Mouse (Mus musculus): ENCODE measurements around the gene Gm21992.
A peak's percentile ranks its signal among the peaks of the same experiment; 100 is the strongest.

Gm21992 gene

DNA sequence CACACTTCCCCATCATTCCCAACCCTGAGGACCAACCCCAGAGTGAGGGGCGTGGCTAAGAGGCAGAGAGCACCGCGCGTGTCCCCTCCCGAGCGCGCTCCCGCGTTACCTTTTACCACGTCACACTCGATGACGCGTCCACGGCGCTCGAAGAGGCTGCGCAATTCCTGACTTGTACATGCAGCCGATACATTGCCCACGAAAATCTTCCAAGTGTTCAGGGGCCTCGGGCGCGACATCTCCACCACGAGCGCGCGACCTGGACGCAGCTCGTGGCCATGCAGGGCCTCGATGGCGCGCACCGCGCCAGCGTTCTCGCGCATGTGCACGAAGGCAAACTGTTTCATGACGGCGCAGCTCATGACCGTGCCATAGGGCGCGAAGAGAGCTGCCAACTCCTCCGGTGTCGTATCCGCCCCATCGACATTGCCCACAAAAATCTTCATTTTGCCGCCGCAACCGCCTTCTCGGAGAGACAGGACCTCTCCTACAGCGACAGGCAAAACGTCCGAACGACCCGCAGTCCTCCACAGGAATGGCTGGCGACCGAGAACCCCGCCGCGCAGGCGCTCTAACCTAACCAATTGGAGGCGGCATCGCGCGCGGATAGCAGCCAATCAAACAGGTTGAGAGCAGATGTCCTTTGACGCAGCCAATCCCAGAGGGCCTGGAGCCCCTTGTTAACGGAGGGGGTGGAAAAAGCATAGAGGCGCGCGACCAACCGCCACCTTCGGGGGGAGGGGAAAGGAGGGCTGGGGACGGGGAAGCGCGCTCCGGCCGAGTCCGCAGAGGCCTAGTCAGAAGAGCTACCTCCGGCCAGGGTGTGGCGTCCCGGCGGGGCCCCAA lies at the start of gene Gm21992, which contains the start of gene Rbm14:
Gene Gm21992, minus strand, starts transcription at position 550 of the 846 bp plus-strand sequence.
Gene Rbm14, minus strand, starts transcription at position 572 of the 846 bp plus-strand sequence.
- peak; percentile 99 for DNase-seq

DNA sequence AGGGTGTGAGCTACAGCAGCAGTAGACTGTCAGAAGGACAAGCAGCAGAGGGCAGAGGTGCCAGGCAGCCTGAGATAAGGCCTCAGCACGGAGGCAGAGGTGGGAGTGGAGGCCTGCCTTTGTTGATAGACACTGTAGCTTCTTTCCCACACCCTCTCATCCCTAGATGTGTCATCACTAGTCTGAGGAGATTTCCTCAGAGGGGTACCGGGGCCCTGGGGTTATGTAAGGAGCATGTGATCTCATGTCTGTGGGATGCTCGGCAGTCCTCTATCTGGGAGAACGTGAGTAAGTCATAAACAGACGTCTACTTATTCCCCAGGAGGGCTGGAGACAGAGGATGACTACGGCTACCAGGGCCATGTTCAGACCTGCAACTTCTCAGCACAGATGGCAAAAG lies 47.7 kb upstream of the Gm21992 start:
- no peak for DNase-seq

DNA sequence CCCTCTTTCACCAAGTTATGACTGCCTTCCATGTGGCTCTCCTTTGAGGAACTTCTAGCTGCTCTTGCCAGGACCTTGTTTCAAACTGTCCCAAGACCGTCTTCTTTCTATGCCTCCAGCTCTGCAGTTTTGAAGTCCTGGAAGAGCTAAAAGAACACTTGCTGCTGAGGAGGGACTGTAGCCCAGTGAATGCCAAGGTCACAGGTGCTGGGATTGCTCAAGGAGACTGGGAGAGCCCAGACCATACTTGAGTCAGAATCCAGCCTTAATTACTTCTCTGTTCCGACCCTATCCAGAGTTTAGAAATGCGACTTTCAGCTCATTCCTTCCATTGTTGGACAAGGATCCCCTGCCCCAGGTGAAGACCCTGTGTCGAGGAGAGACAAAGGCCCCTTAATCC lies 44.5 kb upstream of the Gm21992 start:
- no peak for DNase-seq

DNA sequence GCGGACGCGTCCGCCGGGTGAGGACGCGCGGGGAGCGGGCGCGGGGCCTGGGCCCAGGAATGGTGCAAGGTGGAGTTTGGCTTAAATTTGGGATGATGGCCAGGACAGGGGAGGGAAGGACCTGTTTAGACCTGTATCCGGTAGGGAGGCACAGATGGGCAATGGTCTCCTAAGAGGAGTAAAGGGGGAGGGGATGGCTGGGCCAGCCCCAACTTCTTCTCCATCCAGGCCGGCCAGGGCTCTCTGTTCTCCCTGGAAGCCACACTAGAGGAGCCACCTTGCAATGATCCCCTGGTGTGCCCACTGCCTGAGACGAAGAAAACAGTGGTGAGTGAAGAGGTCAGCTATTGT lies 44.0 kb upstream of the Gm21992 start:
- peak in 1 of 2 experiments; percentile 15 for DNase-seq

DNA sequence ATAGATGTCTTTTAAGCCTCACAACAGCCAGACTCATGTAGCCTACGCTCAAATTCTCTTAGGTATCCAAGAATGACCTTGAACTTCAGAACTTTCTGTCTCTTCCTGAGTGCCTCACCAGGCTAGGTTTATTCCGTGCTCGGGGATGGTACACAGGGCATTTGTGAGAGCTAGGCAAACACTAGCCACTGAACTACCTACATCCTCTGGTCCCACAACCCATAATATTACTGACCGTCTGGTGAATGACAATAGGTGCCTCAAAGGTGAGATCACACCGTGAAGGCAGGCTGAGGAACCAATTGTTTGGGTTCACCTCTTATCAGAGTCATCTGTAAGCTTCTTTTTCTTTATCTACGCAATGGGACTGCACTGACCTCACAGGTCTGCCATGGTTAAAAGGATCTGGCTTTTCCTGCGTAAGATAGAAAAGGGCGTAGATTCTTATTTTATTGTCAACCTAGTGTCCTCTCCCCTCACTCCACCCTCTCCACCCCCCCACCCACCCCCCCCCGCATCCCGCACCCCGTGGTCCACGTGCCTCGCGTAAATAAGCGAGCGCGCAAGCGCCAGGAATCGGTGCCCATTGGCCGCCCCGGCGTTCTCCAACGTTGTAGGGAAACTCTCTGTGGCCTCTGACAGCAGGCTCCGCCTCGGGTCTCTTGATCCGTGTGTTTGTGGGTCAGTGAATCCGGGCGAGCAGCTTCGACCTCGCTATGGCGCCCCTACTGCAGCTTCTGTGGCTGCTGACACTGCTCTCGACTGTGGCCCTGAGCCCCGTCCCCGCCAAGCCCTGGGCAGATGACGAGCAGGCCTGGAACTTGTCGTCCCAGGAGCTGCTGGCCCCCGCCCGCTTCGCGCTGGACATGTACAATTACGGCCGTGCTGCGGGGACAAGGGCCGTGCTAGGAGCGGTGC lies 43.4 kb upstream of the Gm21992 start, which contains the start of gene Ctsf:
Gene Ctsf, plus strand, starts transcription at position 579 of the 918 bp plus-strand sequence.
- peak; percentile 94 for DNase-seq

DNA sequence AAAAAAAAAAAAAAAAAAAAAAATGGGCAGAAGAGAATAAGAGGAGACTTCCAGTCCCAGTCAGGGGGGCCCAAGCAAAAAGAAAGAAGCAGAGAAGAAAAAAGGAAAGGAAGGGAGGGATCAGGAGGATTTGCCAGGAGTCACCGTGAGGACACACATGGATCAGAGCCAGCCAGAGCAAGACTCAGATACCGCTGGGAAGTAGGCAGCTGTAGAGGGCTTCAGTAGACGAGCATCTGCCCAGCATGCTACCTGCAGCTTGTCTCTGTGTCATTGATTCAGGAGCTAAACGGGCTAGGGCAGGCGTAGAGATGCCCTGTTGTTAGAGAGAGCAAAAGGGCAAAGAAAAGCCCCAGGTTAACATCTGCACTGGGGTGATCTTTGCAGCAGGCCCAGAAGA lies 38.9 kb upstream of the Gm21992 start:
- no peak for DNase-seq

DNA sequence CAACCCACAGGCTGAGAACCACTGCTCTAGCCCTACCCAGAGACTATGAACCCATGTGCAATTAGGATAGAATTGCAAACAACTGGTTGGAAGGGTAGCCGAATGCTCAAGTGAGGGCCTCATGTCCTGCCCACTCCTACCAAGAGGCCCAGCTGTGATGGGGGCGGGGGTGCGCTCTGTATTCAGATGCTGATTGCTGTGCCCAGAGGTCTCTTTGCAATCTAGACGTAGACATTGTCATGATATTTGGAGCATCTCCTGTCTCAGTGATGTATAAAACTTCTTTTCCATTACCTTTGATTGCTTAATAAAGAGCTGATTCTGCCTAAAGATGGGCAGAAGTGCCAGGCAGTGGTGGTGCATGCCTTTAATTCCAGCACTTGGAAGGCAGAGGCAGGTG lies 38.4 kb upstream of the Gm21992 start:
- no peak for DNase-seq

DNA sequence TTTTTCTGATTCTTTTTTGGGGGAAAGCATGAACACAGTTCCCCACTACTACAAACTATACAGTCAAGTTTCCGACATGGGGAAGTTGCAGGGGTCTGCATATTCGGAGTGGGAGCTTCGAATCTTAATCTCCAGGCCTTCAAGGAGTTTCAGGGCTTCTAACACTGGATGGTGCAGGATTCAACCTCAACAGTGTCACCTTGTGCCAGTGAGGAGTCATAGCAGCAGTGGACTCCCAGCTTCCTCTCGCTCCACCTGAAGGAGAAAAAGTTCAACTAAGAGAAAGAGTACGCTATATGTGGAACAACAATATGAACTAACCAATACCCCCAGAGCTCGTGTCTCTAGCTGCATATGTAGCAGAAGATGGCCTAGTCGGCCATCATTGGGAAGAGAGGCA lies 36.1 kb upstream of the Gm21992 start:
- peak; percentile 54 to 63 for DNase-seq

DNA sequence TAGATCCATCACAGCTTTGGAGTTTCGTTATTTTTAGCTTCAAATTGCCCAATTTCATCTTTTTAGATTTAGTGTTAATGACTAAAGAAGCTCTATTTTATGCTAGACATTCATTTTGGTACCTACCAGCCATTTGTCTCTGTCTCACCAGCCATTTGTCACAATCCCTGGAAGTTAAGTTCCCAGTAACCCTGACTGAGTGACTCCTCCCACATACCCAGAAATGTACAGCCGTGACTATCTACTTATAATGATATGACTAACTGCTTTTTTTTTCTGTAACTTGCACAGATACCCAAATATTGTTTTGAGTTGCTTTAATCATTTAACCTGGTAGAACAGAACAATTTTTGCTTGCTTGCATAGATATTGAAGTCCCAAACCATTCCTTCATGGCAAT lies 34.4 kb upstream of the Gm21992 start:
- no peak for DNase-seq

DNA sequence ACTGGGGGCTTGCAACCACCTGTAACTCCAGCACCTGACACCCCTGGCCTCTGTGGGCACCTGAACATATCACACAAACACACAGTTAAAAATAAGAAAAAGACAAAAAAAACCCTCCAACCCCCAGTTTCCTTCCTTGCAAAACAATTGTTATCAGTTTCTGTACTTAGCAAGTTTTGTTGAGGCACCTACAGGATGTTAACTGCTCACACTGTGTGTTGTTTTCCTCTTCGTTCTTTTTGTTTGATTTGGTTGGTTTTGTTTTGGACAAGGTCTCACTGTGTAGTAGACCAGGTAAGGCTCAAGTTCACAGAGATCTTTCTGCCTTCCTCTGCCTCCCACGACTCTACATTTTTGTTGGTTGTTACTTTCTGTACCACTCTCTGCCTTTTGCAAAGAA lies 31.2 kb upstream of the Gm21992 start:
- no peak for DNase-seq

DNA sequence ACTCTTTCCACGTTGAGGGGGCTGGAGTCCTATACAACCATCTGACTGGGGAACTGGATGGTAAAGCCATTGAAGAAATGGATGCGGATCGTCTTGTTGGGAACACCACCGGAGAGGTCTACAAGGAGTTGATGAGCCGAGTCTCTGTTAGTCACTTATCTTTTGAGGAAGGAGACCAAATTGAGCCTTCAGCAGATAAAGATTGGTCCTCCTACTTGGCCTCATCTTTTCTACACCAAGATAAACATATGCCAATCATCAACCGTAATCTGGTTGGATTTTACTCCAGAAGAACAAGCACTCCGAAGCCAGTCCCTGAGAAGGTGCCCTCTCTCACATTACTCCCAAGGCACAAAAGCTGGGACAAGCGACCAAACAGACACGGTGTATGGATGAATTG lies 29.4 kb upstream of the Gm21992 start:
- no peak for DNase-seq

DNA sequence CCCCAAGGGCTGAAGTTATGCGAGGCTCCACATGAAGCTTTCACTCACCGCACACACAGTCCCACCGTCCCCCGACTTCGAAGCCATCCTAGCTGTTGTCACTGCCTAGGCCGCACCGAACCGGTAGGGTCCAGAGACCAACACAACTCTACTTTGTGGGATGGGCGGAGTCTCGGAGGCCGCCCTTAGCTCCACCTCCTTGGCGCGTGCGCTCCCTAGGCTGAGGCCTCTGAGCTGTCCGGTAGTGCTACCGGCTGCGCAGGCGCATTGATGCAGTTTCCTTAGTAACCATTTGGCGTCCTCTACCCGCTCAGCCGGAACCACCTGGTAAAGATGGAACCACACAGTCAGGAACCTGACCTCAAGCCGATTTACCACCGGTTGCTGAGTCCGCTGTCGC lies 27.7 kb upstream of the Gm21992 start, which contains the start of the genes Ccs and Ccdc87:
Gene Ccs, minus strand, starts transcription at position 184 of the 400 bp plus-strand sequence.
Gene Ccdc87, plus strand, starts transcription at position 218 of the 400 bp plus-strand sequence.
- DNase-seq, result peak; percentile 98 to 99

DNA sequence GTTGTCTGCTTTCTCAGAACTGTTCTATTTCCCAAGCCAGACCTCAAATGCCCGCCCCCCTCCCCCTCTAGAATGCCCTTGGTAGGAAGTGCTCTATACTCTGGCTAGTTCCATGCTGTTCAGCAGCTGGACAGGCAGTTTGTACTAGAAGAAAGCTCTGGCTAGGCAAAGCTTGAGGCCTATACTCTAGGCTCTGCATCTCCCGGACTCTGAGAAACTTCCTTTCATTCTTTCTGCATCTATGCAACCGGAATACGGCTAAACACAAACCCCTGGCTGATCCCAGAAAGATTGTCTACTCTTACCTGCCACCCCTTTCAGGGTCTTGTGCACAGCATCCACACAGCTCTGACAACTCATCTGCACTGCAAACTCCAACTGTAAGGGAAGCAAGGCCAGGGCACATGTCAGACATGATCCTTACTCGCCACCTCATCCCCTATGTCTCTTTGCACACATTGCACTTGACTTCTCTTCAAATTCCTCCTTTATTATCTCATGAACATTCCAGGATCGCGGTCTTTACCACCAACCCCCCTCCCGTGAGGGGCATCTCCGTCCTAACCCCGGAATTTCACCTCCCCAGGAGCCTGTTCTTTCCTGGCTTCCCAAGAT lies 27.2 kb upstream of the Gm21992 start:
- DNase-seq, result no peak

DNA sequence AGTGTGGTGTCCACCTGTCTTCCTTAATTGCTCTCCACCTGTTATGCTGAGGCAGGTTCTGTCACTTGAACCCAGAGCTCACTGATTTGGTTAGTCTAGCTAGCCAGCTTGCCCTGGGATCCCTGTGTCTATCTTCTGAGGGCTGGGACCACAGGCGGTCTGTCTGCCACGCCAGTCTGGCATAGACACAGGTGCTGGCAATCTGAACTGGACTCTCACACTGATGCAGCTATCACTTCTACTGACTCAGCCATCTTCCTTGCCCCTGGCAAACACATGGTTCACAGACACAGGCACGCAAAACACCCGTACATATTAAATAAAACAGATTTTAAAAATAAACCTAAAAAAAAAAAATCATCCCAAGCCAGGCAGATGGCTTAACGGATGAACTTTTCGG lies 25.6 kb upstream of the Gm21992 start:
- DNase-seq, result no peak

DNA sequence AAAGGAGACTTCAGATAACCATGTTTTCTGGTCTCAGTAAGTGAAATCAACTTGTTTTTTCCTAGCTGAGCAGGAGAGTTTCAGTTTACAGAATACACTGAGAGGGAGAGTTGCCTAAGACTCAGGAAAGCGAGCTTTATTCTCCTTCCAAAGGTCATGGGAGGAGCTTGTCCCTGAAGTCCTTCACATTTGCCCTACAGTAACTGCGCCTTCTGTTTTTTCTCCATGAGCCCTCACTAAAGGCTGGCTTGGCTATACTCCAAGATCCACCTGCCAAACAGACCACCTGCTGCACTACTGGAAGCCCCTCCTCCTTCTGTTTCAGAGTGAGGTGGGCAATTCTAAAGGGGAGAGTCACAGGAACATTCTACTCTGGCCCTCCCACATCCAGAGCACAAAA lies 24.7 kb upstream of the Gm21992 start:
- DNase-seq, result peak; percentile 39 to 72

DNA sequence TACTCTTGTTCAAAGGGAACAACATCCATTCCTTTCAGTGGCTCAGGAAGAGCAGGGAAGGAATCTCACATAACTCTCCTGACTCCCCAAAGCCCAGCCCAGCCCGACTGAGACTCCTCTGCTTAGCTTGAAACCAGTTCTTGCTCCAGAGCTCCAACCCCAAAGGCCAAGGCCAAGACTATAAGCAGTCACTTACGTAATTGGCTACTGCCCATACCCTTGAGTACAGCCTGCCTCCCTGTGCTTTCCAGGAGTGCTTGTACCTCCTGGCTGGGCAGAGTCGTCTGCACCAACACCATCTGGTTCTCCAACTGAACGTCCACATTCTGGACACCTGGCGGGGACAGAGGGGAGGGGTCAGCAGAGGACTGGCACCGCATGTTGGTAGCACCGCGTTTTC lies 22.6 kb upstream of the Gm21992 start:
- DNase-seq, result no peak

DNA sequence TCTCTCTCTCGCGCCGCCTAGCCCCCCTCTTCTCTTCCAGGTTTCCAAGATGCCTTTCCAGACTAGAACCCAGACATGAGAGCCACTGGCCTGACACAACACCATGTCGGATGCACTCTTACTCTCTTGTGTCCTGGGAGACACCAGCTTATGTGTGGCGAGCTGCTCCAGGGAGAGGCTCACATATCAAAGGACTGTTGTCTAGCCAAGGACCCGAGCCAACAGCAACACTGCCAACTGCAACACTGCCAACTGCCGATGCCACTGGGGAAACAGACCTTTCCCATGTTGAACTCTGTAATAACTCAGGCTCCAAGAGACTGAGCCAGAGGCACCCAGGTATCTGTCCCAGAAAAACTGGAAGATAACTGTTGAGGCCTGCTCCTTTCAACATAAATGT lies 17.7 kb upstream of the Gm21992 start:
- peak; percentile 68 to 72 for DNase-seq

DNA sequence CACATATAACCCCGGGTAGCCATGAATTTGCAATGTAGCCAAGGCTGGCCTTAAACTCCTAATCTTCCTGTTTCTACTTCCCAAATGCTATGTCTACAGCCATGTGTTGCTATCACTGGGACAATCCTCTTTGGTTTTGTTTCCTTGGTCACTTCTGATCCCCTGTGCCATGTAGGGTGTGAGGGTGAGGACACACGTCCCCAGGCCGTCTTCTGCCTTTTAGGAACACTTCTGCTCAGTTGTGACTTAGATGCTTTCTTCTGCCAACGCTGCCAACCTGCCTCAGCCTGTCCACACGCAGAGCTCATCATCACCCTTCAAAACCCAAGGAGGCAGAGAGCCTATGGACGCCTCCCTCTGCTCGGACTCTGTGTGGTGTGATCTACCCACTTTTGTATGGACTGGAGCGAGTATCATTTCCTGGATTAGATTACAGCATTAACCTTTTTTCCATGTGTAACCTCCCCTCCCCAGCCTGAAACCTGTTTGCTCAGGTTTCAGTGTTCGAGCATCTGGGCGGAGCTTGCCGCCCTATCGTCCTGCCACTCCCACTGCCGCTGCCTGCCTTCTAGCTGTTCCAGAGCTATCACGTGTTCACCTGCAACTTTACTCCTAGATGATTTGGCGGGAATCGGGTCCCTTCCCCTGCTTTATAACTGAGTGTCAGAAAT lies 17.2 kb upstream of the Gm21992 start:
- DNase-seq, result peak; percentile 61 to 73

DNA sequence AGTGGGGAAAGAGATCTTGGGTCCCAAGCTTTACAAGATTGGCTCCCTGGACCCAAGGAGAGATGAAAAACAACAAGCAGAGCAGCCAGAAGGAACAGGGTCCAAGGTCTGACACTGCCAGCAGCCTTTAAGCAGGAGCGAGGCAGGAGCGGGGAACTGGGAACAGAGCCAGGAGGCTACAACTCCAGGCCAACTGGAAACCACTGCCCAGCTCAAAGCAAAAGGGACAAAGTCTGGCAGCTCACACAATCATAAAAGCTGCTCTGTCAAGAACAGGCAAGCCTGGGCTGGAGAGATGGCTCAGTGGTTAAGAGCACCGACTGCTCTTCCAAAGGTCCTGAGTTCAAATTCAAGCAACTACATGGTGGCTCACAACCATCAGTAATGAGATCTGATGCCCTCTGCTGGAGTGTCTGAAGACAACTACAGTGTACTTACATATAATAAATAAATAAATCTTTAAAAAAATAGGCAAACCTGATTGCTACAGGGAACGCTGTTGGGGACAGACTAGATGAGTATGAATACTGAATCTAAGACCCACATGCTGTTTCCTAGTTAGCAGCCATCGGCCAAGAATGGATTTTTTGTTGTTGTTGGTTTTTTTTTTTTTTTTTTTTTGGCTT lies 9.4 kb upstream of the Gm21992 start:
- DNase-seq, result peak; percentile 96

DNA sequence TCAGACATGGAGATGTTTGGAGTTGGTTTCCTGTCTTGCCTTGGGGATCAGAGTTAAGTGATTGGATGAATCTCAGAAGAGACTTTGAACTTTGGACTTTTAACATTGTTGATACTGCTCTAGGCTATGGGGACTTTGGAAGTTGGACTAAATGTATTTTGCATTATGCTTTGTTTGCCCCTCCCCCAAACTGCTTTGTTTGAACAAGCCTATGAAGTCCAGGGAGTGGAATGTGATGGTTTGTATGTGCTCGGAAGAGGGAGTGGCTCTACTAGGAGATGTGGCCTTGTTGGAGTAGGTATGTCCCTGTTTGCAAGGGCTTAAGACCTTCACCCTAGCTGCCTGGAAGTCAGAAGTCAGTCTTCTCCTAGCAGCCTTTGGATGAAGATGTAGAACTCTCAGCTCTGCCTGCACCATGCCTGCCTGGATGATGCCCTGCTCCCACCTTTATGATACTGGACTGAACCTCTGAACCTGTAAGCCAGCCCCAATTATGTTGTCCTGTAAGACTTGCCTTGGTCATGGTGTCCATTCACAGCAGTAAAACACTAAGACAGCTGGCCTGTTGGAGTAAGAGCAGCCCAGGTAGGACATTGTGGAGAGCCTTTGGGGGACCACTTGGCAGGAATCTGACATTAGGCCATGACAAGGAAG lies 5.9 kb upstream of the Gm21992 start:
- peak in 1 of 2 experiments; percentile 55 for DNase-seq

DNA sequence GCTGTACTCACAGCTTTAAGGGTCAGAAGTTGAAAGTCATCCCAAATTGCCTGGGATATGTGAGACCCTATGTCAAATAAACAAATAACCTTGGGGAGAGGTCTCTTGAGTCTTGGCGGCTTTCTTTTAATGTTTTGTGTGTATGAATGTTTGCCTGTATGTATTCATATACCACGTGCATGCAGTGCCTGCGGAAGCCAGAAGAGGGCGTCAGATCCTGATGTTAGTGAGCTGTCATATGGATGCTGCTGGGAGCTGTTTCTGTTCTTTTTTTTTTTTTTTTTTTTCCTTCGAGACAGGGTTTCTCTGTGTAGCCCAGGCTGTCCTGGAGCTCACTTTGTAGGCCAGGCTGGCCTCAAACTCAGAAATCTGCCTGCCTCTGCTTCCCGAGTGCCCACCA lies 1.6 kb upstream of the Gm21992 start:
- peak in 1 of 2 experiments; percentile 55 for DNase-seq

Measured in kidney, adult 8-10 months (tissue).